Mouse (Mus musculus) adrenal gland, postnatal 36 days (tissue): ENCODE measurements around the gene Kmo. TPM values are rescaled to one million over a fixed set of nuclear protein-coding genes. Genes with fewer than 3 reads are reported as not detected.

Experiments used
- DNase-seq, 2 experiments: peaks; one replicate each; pipeline ENCODE4 v3.0.0; 2021; ENCODE audit warnings: mixed read lengths in 1 of 2
- total RNA-seq, 2 experiments: library from RNA; stranded (reverse); gene quantifications; 2 replicates each; pipeline ENCODE4 v1.2.3; 2021

Gene Kmo
- total RNA-seq, 2 experiments from 2014 or later: 0.30 to 0.63 TPM

- no peak for DNase-seq
Measured at GRCm38 (mm10) chr1:175631721-175632221, 11.6 kb downstream of the Kmo start.

GRCm38 (mm10) chr1:175632470-175632869 lies 12.3 kb downstream of the Kmo start:
- no peak for DNase-seq

GRCm38 (mm10) chr1:175637677-175638076 lies 17.5 kb downstream of the Kmo start:
- no peak for DNase-seq

- DNase-seq: no peak
Measured at GRCm38 (mm10) chr1:175639072-175639471, 18.9 kb downstream of the Kmo start.

GRCm38 (mm10) chr1:175640435-175641150 lies 20.4 kb downstream of the Kmo start:
- no peak for DNase-seq

- DNase-seq: no peak
Measured at GRCm38 (mm10) chr1:175643496-175644265, 23.5 kb downstream of the Kmo start.

DNA sequence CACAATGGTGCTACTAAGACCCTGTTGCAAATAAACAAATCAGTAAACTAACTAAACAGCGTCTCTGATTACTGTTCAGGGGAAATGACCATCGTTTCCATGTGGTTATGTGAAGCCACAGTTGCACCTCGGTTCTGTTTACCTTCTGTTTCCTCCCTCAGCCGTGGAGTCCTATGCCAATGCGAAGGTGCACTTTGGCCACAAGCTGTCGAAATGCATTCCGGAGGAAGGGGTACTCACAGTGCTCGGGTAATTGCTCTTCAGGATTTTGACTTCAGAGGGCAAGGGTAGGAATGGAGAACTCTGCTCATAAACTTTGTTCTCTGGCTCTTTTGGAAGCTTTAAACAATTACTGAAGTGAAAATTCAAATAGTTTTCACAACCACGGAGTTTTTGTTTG lies 26.8 kb downstream of the Kmo start:
- no peak for DNase-seq

GRCm38 (mm10) chr1:175648615-175649014 lies 28.4 kb downstream of the Kmo start:
- no peak for DNase-seq

- no peak for DNase-seq
Measured at GRCm38 (mm10) chr1:175659900-175660299, 39.7 kb downstream of the Kmo start.

DNA sequence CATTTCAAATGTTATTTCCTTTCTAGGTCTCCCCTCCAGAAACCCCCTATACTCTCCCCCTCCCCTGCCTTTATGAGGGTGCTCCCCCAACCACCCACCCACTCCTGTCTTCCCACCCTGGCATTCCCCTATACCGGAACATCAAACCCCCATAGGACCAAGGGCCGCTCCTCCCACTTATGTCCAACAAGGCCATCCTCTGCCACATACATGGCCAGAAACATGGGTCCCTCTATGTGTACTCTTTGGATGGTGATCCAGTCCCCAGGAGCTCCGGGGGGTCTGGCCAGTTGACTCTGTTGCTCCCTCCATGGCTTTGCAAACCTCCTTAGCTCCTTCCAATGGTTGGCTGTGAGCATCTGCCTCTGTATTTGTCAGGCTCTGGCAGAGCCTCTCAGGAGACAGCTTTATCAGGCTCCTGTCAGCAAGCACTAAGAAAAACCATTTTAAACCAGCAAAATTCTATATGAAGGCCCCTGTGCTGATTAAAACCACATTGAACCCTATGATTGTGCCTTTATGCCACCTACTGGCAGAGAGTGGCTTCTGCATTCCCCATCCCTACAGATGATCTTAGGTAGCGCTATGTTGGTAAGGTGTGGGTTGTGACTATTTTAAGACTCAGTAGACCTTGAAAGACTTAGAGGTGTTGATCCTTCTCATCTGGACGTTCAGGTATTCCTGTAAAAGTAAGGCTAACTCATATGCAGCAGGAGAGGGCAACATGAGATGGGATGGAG lies 48.7 kb downstream of the Kmo start:
- peak in 1 of 2 experiments; percentile 16 for DNase-seq

DNA sequence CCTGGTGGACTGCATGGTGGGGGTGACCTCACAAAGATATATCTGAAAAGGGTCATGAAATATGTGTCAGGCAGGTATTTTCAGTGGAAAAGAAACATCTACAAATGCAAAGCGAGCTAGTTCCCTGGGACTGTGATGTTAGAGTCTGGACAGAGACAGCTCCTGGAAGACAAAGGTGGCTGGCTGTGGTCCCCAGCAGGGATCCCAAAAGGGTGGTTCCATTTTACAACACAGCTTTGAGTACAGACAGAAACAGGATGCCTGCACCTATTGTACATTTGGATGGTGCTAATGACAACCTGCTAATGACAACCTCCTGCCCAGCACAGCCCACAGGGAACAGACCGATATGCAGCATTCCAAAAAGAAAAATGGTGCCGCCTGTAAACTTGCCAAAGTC lies 49.3 kb downstream of the Kmo start:
- DNase-seq: no peak

DNA sequence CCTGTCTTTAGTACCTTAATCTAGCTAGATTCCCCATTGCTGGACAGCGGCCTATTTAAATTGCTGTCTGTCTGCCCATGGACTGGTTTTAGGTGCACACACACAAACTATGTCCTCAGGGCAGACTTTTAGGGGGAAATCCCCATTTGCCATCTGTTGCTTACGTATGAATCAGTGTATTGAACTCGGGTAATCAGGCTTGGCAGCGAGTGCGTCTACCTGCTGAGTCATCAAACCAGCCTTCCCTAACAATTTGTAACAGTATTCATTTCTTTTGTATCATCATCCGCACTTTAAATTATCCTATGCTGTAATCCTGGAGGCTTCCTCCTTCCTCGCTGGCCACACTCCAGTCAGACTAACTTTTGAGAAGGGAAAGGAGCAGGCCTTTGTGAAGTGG lies 49.9 kb downstream of the Kmo start:
- DNase-seq: no peak

DNA sequence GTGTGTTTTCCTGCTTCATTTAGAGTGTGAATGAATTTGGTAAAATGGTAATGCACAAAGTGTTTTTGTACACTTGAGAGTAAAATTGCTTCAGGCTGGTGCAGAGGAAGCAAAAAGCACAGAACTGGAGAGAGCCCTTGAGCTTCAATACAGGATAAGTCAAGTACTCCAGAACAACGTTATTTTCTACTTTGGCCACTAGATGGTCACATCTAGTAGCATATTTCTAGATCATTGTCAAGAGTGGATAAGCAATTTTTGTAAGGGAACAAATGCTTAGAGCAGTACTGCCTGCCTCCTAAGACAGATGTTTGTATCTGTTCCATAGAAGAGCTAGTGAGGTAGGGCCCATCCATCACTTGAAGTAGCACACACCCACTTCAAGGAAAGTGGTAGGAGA lies 51.4 kb downstream of the Kmo start:
- DNase-seq: no peak

DNA sequence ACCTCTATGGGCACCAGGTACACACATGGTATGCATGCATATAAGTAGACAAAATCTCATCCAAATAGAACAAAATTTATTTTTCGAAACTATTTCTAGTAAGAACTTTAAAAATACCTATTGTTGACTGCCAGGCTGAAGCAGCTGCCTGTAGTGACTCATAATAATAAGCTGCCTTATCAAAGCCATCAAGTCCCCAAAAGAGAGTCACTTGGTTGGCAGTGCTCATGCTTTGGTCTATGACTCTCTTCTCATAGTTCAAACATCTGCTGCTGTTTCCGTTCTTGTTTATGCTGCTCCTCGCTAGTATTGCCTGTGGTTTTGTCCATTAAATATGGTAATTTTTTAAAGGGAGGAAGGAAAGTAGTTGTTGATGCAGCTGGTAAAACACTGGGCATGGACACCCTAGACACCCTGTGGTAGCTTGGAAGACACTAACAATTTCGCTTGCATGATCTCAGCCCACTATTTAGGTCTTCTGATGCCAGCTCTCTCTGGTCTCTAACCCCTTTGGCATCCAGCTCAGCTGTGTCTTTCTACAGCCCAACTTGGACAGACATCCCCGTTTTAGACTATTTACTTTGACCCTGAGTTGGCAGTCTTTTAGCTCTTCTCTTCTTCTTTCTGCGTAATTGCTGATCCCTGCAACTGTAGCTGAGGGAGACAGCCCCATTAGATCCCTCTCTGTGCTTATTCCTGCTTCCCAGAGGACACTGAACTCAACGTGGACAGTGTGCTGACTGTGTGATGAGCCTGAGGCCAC lies 53.6 kb downstream of the Kmo start:
- DNase-seq: no peak

GRCm38 (mm10) chr1:175675116-175675515 lies 54.9 kb downstream of the Kmo start:
- no peak for DNase-seq

DNA sequence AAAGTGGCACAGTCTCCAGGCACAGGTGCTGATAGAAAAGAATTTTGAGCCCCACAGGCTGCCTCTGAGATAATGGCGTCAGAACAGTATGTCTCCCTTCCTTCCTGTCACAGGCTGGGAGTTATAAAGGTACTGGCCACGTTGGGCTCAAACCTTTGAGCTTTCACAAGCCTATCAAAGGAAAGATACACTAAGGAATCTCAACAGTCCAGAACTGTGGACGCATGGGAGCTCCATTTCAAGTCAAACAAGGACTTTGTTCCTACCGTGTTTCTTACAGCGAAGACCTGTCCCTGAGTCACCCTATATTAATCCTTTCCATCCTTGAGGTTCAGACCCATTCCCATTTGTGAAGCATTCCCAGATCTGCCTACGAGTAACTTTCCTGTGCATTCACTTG lies 57.3 kb downstream of the Kmo start:
- no peak for DNase-seq

DNA sequence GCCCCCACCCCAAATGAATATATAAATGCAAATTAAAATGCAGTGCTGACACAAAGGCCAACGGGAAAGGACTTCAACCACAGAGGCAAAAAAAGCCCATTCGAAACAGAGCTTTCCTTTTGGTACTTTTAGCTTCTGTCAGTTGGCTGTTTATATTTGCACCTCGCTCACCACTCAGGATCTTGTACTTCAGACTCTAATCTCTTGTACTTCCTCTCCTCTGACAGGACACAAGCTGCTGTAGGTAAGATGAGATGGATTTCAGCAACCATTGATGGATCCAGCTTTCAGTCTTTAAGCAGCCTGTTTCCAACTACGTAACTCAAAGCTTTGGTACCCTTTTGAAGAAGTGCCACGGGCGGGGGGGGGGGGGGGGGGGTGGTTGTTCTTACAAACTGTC lies 60.8 kb downstream of the Kmo start:
- no peak for DNase-seq

DNA sequence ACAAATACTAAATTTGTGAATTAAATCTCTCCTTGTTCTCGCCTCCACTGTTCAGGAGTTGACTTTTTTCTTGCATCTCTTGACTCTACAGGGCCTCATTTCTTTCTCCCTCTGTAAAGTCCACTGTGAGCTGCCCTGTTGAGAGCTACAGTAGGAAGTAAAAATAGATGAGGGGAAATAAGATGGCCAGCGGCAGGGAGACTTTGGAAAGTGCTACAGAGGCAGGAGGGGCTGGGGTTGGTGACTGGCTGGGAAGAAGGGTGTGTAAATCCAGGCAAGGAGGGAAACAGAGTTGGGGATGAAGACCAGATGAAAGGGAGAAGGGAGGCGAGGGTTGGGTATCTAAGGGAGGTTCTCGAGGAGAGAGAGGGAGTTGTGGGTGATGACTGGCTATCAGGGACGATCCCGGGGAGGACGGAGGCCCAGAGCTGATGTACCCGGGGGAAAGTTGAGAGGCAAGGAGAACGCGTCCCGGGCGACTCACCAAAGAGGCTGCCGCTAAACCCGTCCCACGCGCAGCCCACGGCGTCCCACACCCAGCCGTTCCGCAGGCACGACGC lies 71.6 kb downstream of the Kmo start:
- no peak for DNase-seq

- DNase-seq: peak; percentile 99
Measured at GRCm38 (mm10) chr1:175692246-175692996, 72.2 kb downstream of the Kmo start, which contains the start of the genes Opn3 and Chml. Gene Opn3, minus strand, starts transcription at chr1:175692776. Gene Chml, minus strand, starts transcription at chr1:175692901.

DNA sequence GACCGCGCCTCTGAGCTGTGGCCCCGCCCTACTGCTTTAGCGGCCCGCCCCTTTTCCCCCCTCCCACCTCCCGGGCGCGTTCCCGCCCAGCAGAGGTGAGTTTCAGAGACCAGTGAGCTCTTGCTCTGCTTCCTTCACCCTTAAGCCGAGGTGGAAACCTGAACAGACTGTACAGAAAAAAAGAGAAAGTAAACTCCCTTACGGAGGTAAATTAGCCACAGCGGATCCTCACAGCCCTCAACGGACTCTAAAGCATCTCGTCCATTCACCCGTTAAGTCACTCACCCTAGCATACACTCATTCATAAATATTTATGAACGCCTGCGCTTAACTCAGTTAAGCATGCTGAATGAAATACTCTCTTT lies 72.8 kb downstream of the Kmo start:
- DNase-seq: no peak

- DNase-seq: no peak
Measured at GRCm38 (mm10) chr1:175693429-175693960, 73.3 kb downstream of the Kmo start.
